Mouse (Mus musculus): ENCODE measurements around the gene Mecom. TPM values are rescaled to one million over a fixed set of nuclear protein-coding genes. Genes with fewer than 3 reads are reported as not detected.
"Not testable (repeated sequence)": the region's sequence is repeated elsewhere in the genome, so short reads cannot be mapped to it uniquely, and the experiment has no call there.

The Mecom gene
- 44.4 and 47.0 TPM in 2 replicates for polyA plus RNA-seq (2016; fragmentation: Nextera tagmentation; extraction: Ambion mirVana)

DNA sequence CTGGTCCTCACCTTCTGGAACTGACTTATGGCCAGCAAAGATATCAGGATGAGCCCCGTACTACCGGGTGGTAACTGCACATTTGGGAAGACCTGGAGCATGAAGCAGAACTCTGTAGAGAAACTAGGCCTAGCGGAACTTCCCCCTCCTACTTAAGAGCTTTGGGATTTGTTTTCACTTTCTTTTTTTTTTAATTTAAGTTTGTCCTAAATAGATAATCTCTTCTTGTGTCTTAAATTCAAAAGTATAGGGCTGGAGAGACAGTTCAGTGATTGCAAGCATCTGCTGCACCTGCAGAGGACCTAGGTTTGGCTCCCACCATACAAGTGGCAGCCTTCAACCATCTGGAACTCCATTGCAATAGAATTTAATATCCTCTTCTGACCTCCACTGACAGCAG is at the start of gene Mecom:
Mecom (minus strand) TSS at position 101 of the 400 bp plus-strand sequence.
- ATAC-seq (ENCODE audit: low FRiP score) = no peak
- WGBS = 93% methylated on average over 3 of the region's 3 CpGs
- H3K27me3 ChIP-seq = no peaks in the 10 kb centered on the region
- peaks cover 9% of the 10 kb centered on the region; the same call in 1 of the 2 replicates for H3K4me1 ChIP-seq
- no peaks in the 10 kb centered on the region for H3K36me3 ChIP-seq
- no peak within 1 kb of the TSS for H3K9ac ChIP-seq
- H3K27ac ChIP-seq = no peak within 1 kb of the TSS
- no peaks in the 10 kb centered on the region for H3K9me3 ChIP-seq (replicated peaks)
- H3K4me2 ChIP-seq (replicated peaks) = no peak within 1 kb of the TSS
- H3K4me3 ChIP-seq = no peak within 1 kb of the TSS

DNA sequence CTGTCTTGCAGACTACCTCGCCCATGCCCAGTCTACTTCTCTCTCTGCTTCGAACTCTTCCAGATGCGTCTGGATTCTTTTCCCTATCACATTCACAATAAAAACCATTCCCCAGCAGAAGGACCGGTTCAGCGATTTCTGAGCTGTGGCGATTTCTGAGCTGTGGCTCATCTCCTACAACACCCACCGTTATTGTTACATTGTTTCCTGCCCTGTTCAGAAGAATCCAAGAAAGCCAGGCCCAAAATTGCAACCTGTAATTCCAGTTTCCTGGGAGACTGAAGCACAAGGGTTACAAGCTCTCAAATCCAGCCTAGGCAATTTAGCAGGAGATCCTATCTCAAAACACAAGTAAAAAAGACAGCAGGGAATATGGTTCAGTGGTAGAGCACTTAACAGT is 49.5 kb upstream of the Mecom start:
- H3K36me3 ChIP-seq = no peaks in the 10 kb centered on the region
- H3K9me3 ChIP-seq (replicated peaks) = no peaks in the 10 kb centered on the region
- no peak overlapping the region for H3K4me2 ChIP-seq (replicated peaks)
- no peak overlapping the region for H3K27ac ChIP-seq
- no peak for ATAC-seq (ENCODE audit: low FRiP score)
- peaks cover 20% of the 10 kb centered on the region for H3K4me1 ChIP-seq
- H3K9ac ChIP-seq = no peak overlapping the region
- H3K27me3 ChIP-seq = peaks cover 4% of the 10 kb centered on the region; the same call in 1 of the 2 replicates
- WGBS = 86% methylated on average over 7 of the region's 7 CpGs
- no peak overlapping the region for H3K4me3 ChIP-seq

DNA sequence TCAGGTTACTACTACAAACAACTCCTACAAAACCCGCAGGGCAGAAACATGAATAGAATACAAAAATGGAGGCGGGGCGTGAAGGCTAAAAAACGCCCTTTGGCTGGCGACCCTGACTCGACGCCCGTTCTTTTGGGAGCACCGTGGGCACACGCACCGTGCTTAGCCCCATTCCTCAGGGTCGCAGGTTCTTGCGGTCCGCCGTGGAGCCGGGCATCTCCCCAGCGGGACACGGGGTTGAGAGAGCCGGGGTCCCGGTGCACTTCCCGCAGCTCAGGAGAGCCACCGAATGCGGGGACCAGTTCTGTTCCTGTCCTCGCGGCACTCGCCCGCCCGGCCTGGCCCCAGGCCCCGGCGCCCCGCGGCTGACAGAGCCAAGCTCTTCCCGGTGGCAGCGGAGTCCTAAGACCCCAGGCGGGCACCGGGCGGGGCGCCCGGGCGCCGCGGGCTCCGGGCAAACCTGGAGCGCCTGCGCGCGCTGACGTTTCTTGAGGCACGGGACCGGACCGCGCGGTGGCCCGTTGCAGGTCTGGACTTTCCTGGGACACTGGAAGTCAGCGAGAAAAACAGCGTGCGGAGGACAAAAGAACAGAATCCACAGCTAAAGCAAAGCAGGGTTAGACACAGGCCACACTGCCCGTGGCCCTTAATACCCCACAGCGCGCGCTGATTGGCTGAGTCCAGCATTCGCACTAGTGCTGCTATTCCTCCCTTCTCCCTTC is 47.5 kb upstream of the Mecom start:
- no peaks in the 10 kb centered on the region for H3K36me3 ChIP-seq
- peak overlapping the region; percentile 82 for H3K4me3 ChIP-seq
- ATAC-seq (ENCODE audit: low FRiP score) = peak; percentile 82
- H3K9me3 ChIP-seq (replicated peaks) = no peaks in the 10 kb centered on the region
- H3K4me1 ChIP-seq = peaks cover 16% of the 10 kb centered on the region
- under 1% methylated on average over 62 of the region's 62 CpGs for WGBS
- H3K9ac ChIP-seq = peak overlapping the region; percentile 87
- H3K4me2 ChIP-seq (replicated peaks) = peak overlapping the region; percentile 74
- peaks cover 4% of the 10 kb centered on the region; the same call in 1 of the 2 replicates for H3K27me3 ChIP-seq
- peak overlapping the region; percentile 83 for H3K27ac ChIP-seq

DNA sequence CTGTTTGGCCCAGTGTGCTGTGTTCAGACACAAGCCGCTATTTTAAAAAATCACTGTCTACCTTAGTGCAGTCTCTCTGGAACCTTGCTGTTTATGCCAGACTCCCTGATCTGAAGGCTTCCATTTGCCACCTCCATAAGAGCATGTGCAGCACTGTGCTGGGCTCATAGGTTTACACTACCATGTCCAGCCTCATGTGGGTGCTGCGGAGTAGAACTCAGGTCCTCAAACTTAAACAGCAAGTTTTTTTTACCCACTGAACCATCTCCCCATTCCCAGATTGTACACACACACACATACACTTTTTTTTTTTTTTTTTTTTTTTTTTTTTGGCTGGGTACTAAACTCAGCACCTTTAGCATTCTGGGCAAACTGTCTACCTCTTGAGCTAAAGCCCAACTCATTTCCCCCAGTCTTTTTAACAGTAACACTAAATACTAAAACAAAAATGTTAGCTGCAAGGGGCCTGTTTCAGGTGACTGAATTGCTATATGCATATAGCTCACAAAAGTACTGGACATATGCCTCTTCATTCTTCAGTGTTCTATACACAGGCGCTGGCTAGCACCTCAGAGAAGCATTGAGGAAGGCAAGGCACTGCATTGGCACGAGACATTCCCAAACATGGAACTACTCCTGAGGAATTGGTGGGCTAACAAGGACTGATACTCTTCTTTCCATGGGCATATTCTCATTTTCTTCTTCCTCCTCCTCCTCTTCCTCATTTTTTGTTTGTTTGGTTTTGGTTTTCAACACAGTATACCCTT is 46.1 kb upstream of the Mecom start:
- Histone ChIP-seq H3K4me3 (no peak overlapping the region), H3K27ac (no peak overlapping the region), H3K36me3 (no peaks in the 10 kb centered on the region), H3K9me3 (replicated peaks) (no peaks in the 10 kb centered on the region), H3K9ac (no peak overlapping the region), H3K4me2 (replicated peaks) (no peak overlapping the region), H3K4me1 (peaks cover 5% of the 10 kb centered on the region; the same call in 1 of the 2 replicates), H3K27me3 (peaks cover 4% of the 10 kb centered on the region; the same call in 1 of the 2 replicates)
- WGBS = 80% methylated on average over 4 of the region's 4 CpGs
- no peak for ATAC-seq (ENCODE audit: low FRiP score)

DNA sequence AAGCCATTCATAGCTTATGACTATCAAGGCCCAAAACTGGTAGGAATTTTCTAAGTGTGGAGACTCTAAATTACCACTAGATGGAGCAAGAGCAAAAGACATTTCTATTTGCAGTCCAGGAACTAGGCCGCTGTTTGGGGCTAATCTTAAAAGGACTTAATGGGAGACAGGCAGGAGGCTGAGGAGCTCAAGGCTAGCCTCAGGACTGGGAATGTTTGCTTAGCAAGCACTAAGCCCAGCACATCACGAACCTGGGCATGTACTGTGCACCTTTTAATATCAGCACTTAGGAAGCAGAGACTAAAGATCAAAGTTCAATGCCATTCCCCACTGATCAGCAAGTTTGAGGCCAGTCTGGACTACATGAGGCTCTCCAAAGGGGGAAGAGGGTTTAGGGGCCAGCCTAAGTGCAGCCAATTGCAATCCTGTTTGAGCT is 44.6 kb upstream of the Mecom start:
- no peak for ATAC-seq (ENCODE audit: low FRiP score)
- Histone ChIP-seq H3K9ac (no peak overlapping the region), H3K4me1 (peaks cover 5% of the 10 kb centered on the region; the same call in 1 of the 2 replicates), H3K36me3 (no peaks in the 10 kb centered on the region), H3K4me3 (no peak overlapping the region), H3K9me3 (replicated peaks) (no peaks in the 10 kb centered on the region), H3K27ac (no peak overlapping the region), H3K4me2 (replicated peaks) (no peak overlapping the region), H3K27me3 (no peaks in the 10 kb centered on the region)
- 0% methylated on average over 2 of the region's 2 CpGs for WGBS

DNA sequence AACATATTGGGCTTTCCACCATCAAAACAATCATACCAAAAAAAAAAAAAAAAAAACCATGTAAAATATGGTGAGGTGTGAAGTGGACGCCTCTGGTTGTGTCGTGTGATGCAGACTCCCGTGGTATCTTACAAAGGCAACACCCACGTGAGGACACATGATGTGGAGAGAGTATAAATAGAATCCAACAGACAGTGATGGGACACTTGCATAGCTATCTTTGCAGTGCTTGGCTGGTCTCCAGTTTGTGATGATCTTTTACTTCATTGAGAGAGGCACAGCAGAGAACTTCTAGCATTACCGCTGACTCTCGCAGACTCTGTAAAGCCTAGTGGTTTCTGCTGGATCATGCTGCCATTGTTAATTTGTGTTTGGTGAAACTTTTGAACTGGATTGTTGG is 41.1 kb upstream of the Mecom start:
- ATAC-seq (ENCODE audit: low FRiP score) = no peak
- Histone ChIP-seq H3K9me3 (replicated peaks) (no peaks in the 10 kb centered on the region), H3K27ac (no peak overlapping the region), H3K4me3 (no peak overlapping the region), H3K4me2 (replicated peaks) (no peak overlapping the region), H3K4me1 (no peaks in the 10 kb centered on the region), H3K36me3 (no peaks in the 10 kb centered on the region), H3K9ac (no peak overlapping the region), H3K27me3 (no peaks in the 10 kb centered on the region)
- WGBS = 89% methylated on average over 6 of the region's 6 CpGs

DNA sequence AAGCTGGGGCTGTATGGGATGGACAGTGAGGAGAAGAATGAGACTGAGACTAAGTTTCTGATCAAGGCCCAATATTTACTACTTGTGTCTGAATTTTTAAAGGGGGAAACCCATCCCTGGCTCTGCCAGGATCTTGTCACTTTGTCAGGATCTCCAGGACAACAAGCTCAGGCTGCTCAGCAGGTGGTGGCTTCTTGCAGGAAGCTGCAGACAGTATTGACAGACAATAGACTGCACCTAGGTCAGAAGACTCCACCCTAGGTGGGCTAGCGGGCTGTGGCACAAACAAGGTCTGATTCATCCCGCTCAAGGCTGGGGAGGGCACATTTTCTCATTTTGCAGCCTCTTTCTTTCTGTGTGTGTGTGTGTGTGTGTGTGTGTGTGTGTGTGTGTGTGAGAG is 25.7 kb upstream of the Mecom start:
- ATAC-seq (ENCODE audit: low FRiP score) = no peak
- WGBS = 10% methylated on average over 2 of the region's 2 CpGs
- no peak overlapping the region for H3K4me2 ChIP-seq (replicated peaks)
- H3K27ac ChIP-seq = no peak overlapping the region
- no peaks in the 10 kb centered on the region for H3K36me3 ChIP-seq
- H3K4me1 ChIP-seq = 0 out of 2 replicates have a peak, but pooled peaks cover 2% of the 10 kb centered on the region
- H3K27me3 ChIP-seq = no peaks in the 10 kb centered on the region
- H3K9me3 ChIP-seq (replicated peaks) = no peaks in the 10 kb centered on the region
- H3K9ac ChIP-seq = no peak overlapping the region
- no peak overlapping the region for H3K4me3 ChIP-seq

DNA sequence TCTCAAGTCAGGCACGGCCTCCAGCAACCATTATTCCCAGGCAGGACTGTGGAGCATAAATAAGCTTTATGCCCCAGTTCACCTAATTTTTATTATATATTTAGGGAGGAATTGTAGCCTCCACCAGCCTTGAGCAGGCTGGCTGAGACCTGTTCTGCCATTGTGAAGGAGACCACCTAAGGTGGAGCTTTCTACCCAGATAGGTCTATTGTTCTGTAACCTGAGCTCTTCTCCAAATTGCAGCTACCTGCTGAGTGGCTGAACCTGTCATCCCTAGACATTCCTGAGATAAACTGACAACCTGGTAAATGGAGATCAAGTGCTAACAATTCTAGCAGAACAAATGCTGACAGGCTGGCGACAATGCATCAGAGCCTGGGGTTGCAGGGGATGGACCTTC is 18.5 kb upstream of the Mecom start:
- not testable (repeated sequence) for H3K9ac ChIP-seq; H3K4me2 ChIP-seq (replicated peaks); H3K27me3 ChIP-seq; ATAC-seq (ENCODE audit: low FRiP score); H3K4me1 ChIP-seq; H3K36me3 ChIP-seq; H3K9me3 ChIP-seq (replicated peaks); H3K27ac ChIP-seq; H3K4me3 ChIP-seq
- WGBS = no CpG with 5 or more reads among the region's 2 CpGs

DNA sequence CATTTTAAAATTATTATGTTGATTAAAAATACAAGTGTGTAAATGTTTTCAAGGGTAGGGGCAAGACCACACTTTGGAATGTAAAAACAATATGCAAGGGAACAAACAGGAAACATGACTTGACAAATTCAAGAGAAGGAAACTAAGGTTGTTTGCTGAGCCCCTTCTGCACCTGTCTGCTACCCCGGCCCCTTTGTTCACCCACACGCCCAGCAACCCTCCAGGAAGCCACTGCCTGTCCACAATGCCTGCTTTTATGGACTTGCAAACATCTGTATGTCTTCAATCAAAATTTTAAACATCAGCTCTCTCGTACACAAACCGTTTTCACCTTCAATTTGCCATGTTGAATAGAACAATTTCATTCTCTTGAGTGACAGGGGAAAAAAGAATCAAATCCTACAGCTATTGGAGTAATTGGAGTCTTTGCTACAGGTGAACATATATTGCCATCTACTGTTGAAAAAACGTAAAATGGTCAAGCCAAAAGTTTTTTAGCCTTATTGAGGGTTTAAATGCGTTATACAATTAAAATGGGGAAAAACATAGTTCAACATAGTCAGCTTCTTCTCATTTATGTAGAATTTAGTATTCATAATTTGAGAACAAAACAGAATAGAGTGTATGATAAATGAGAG is 13.0 kb upstream of the Mecom start:
- ATAC-seq (ENCODE audit: low FRiP score) = no peak
- H3K9me3 ChIP-seq (replicated peaks) = no peaks in the 10 kb centered on the region
- no peaks in the 10 kb centered on the region for H3K4me1 ChIP-seq
- no peak overlapping the region for H3K9ac ChIP-seq
- H3K4me2 ChIP-seq (replicated peaks) = no peak overlapping the region
- H3K36me3 ChIP-seq = no peaks in the 10 kb centered on the region
- 55% methylated on average over 6 of the region's 6 CpGs for WGBS
- H3K27ac ChIP-seq = no peak overlapping the region
- H3K27me3 ChIP-seq = no peaks in the 10 kb centered on the region
- H3K4me3 ChIP-seq = no peak overlapping the region

DNA sequence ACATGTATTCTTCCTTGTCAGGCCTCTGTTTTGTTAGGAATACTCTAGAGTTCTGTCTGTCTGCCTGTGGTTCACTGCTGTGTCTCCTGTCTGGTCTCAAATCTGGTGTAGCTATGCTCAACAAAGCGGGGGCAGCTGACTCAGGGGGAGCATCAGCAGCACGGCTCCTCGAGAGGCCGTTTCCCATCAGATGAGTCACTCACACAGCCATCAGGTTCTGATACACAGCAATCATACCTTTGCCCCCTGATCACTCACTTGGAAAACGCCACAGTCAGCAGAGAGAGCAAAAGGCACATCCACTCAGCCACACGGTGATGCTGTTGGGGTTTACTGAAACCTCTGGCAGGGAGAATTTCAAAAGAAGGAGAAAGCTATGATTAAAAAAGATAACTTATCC is 5.9 kb upstream of the Mecom start:
- ATAC-seq (ENCODE audit: low FRiP score) = no peak
- no peaks in the 10 kb centered on the region for H3K27me3 ChIP-seq
- no peaks in the 10 kb centered on the region for H3K36me3 ChIP-seq
- WGBS = 60% methylated on average over 6 of the region's 6 CpGs
- no peak overlapping the region for H3K4me3 ChIP-seq
- H3K9ac ChIP-seq = no peak overlapping the region
- no peak overlapping the region for H3K4me2 ChIP-seq (replicated peaks)
- H3K4me1 ChIP-seq = no peaks in the 10 kb centered on the region
- no peaks in the 10 kb centered on the region for H3K9me3 ChIP-seq (replicated peaks)
- no peak overlapping the region for H3K27ac ChIP-seq

DNA sequence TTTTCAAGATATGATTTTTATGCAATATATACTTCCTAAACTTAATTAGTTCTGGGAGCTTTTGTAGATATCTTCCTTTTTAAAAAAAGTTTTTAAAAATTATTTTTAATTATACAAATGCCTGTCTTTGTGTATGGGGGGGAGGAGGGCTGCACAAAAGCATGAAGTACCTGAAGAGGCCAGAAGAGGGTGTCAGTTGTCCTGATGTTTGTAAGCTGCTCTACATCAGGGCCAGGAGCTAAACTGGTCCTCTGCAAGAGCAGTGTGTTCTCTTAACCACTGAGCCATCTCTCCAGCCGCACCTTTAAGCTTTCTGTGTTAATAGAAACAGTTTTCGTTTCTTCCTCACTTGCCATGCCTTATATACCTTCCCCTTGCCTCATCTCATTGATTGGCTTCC is 2.4 kb upstream of the Mecom start:
- H3K4me2 ChIP-seq (replicated peaks) = no peak overlapping the region
- H3K4me3 ChIP-seq = no peak overlapping the region
- no peaks in the 10 kb centered on the region for H3K36me3 ChIP-seq
- no peak overlapping the region for H3K9ac ChIP-seq
- no peak overlapping the region for H3K27ac ChIP-seq
- H3K4me1 ChIP-seq = peaks cover 9% of the 10 kb centered on the region; the same call in 1 of the 2 replicates
- no peaks in the 10 kb centered on the region for H3K27me3 ChIP-seq
- H3K9me3 ChIP-seq (replicated peaks) = no peaks in the 10 kb centered on the region
- 58% methylated on average over 2 of the region's 2 CpGs for WGBS
- no peak for ATAC-seq (ENCODE audit: low FRiP score)

DNA sequence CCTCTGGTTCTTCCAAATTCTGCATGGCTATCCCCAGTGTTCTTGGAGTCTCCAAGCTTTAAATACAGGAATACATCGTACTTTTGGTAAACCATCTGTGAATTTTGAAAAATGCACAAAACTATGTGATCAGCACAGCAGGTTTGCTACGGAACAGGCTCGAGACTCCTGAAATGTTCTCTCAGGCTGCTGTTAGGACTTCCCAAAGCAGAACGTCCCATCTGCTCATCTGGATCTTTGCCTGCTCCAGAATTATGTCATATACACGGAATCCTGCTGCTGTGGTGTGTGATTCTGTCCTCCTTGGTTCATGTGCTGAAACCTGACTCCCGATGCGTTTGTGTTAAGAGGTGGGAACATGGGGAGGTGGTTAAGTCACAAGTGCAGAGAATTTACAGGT is 1.1 kb upstream of the Mecom start:
- WGBS = 77% methylated on average over 7 of the region's 7 CpGs
- Histone ChIP-seq H3K4me2 (replicated peaks) (no peak overlapping the region), H3K9ac (no peak overlapping the region), H3K27me3 (no peaks in the 10 kb centered on the region), H3K9me3 (replicated peaks) (no peaks in the 10 kb centered on the region), H3K36me3 (no peaks in the 10 kb centered on the region), H3K27ac (no peak overlapping the region), H3K4me3 (no peak overlapping the region), H3K4me1 (peaks cover 9% of the 10 kb centered on the region; the same call in 1 of the 2 replicates)
- ATAC-seq (ENCODE audit: low FRiP score) = no peak
